Mouse (Mus musculus) liver, embryonic 13.5 days (tissue): ENCODE measurements at regions not wholly inside any gene's neighbourhood (a gene's known extent, or its start where the extent isn't known, plus 50 kb on each side); places are given as distances from the start of the nearest gene placed in this dataset.

Experiments
- ATAC-seq: fragments of 200-750 bp; cut with Nextera tagmentation; 2 replicates; pipeline ENCODE4 v1.8.0; 2017; ENCODE audit warnings: low read depth, mild to moderate bottlenecking, moderate number of reproducible peaks, moderate library complexity
- DNase-seq: peaks from one replicate; pipeline ENCODE4 v3.0.0; 2022
- H3K27ac ChIP-seq: fragments of 300-500 bp; sonication (generic); 2 replicates; pipeline ENCODE4 v1.5.1; 2015; ENCODE audit warnings: moderate library complexity, mild to moderate bottlenecking, inconsistent platforms
- H3K27me3 ChIP-seq: fragments of 300-500 bp; sonication (generic); 2 replicates; pipeline ENCODE4 v1.6.1; 2015; ENCODE audit warnings: mild to moderate bottlenecking, inconsistent platforms
- H3K36me3 ChIP-seq: fragments of 300-500 bp; sonication (generic); 2 replicates; pipeline ENCODE4 v1.6.1; 2015; ENCODE audit warnings: mild to moderate bottlenecking, inconsistent platforms
- H3K4me1 ChIP-seq: fragments of 300-500 bp; sonication (generic); replicated peaks from 2 replicates; pipeline ENCODE4 v1.6.1; 2015; ENCODE audit warnings: inconsistent platforms
- H3K4me2 ChIP-seq: fragments of 300-500 bp; sonication (generic); 2 replicates; pipeline ENCODE4 v1.6.1; 2015; ENCODE audit warnings: inconsistent platforms, mild to moderate bottlenecking, moderate library complexity
- H3K4me3 ChIP-seq: fragments of 300-500 bp; sonication (generic); replicated peaks from 2 replicates; pipeline ENCODE4 v1.5.1; 2015; ENCODE audit warnings: mild to moderate bottlenecking, inconsistent platforms
- H3K9ac ChIP-seq: fragments of 300-500 bp; sonication (generic); 2 replicates; pipeline ENCODE4 v1.6.1; 2015; ENCODE audit warnings: mild to moderate bottlenecking, inconsistent platforms
- H3K9me3 ChIP-seq: fragments of 300-500 bp; sonication (generic); replicated peaks from 2 replicates; pipeline ENCODE4 v1.6.1; 2016; ENCODE audit warnings: inconsistent platforms
- WGBS: fragments of 180-500 bp; shearing (Covaris S2); methylation state at CpG from one replicate; pipeline ENCODE4 v1.1.7; 2015; ENCODE audit not compliant: insufficient replicate concordance; 5-methylcytosine and 5-hydroxymethylcytosine counted together

GRCm38 (mm10) chr13:28424446-28425059 is 167.2 kb downstream of the Gm11361 start:
- Histone ChIP-seq H3K4me2 (no peak overlapping the region), H3K4me1 (0 out of 2 replicates have a peak, but pooled peaks cover 6% of the 10 kb centered on the region), H3K36me3 (no peaks in the 10 kb centered on the region), H3K27ac (no peak overlapping the region), H3K9me3 (no peaks in the 10 kb centered on the region), H3K4me3 (no peak overlapping the region), H3K27me3 (no peaks in the 10 kb centered on the region), H3K9ac (no peak overlapping the region)
- WGBS = 36% methylated on average over 8 of the region's 8 CpGs
- no peak for DNase-seq
- ATAC-seq = peak; percentile 53; the same call in 1 of the 2 replicates

- Histone ChIP-seq H3K36me3 (no peaks in the 10 kb centered on the region), H3K4me2 (no peak overlapping the region), H3K27ac (no peak overlapping the region), H3K9ac (no peak overlapping the region), H3K9me3 (no peaks in the 10 kb centered on the region), H3K4me3 (no peak overlapping the region), H3K4me1 (peaks cover 23% of the 10 kb centered on the region), H3K27me3 (no peaks in the 10 kb centered on the region)
- 56% methylated on average over 3 of the region's 3 CpGs for WGBS
- no peak for DNase-seq
- ATAC-seq = no peak
These were observed 164.0 kb downstream of the Gm11361 start for GRCm38 (mm10) chr13:28421309-28421708.

GRCm38 (mm10) chr13:28420636-28421035 is 163.3 kb downstream of the Gm11361 start:
- H3K36me3 ChIP-seq = no peaks in the 10 kb centered on the region
- no peaks in the 10 kb centered on the region for H3K27me3 ChIP-seq
- no peak overlapping the region for H3K4me2 ChIP-seq
- H3K4me1 ChIP-seq = peaks cover 23% of the 10 kb centered on the region
- ATAC-seq = no peak
- no peaks in the 10 kb centered on the region for H3K9me3 ChIP-seq
- no peak overlapping the region for H3K27ac ChIP-seq
- no peak for DNase-seq
- H3K9ac ChIP-seq = no peak overlapping the region
- WGBS = 74% methylated on average over 3 of the region's 3 CpGs
- no peak overlapping the region for H3K4me3 ChIP-seq

GRCm38 (mm10) chr13:28419950-28420381 is 162.6 kb downstream of the Gm11361 start:
- H3K36me3 ChIP-seq = no peaks in the 10 kb centered on the region
- no peak for DNase-seq
- no peaks in the 10 kb centered on the region for H3K27me3 ChIP-seq
- no peak for ATAC-seq
- WGBS = 40% methylated on average over 16 of the region's 16 CpGs
- H3K27ac ChIP-seq = no peak overlapping the region
- 0 out of 2 replicates have a peak overlapping the region, but pooled peaks have one; percentile 8 for H3K4me2 ChIP-seq
- H3K9ac ChIP-seq = no peak overlapping the region
- H3K9me3 ChIP-seq = no peaks in the 10 kb centered on the region
- peaks cover 19% of the 10 kb centered on the region for H3K4me1 ChIP-seq
- H3K4me3 ChIP-seq = no peak overlapping the region

GRCm38 (mm10) chr13:28418936-28419681 is 161.8 kb downstream of the Gm11361 start:
- Histone ChIP-seq H3K27ac (no peak overlapping the region), H3K9ac (no peak overlapping the region), H3K4me1 (peaks cover 17% of the 10 kb centered on the region), H3K9me3 (no peaks in the 10 kb centered on the region), H3K27me3 (no peaks in the 10 kb centered on the region), H3K36me3 (no peaks in the 10 kb centered on the region), H3K4me2 (no peak overlapping the region), H3K4me3 (no peak overlapping the region)
- no peak for ATAC-seq
- no peak for DNase-seq
- WGBS = 79% methylated on average over 17 of the region's 17 CpGs

DNA sequence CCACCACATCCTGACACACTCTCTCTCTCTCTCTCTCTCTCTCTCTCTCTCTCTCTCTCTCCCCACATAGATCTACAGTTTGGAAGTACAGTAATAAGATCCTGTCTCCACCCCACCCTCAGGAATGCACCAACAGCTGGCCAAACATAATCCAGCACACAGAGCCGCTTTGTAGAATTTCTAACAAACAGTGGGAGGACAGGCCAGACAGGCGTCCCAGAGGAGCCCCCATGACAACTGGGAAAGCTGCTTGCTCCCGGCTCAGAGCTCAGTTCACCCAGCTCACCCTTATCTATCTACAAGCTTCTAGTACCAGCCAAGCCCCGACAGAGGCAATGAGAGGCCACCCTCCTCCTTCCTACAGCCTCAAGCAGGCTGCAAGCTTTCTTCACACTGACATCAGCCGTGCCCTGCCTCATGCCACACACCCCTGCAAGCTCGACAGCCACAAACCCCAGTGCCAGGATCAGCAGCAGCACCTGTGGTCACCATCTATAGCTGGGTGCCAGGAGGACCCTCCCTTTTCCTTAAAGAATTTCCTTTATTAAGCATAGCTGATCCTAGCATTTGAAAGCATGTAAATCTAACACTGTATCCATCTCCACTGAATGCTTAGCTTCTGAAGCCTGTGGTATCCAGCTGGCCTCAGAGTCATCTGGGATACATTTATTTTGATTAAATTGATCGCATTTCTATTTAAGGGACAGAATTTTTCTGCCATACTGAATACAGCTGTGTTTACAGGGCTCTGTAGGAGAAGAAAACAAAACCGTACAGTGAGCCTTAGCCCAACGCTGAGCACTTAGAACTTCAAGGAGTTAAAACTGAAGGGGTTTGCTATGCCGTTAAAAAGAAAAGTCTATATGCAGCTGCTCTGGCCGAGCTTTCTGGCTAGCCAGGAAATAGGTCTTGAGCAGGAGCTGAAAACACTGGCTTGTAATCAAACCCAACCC is 160.9 kb downstream of the Gm11361 start:
- Histone ChIP-seq H3K27ac (no peak overlapping the region; the same call in 1 of the 2 replicates), H3K4me3 (no peak overlapping the region), H3K4me1 (peaks cover 17% of the 10 kb centered on the region), H3K4me2 (peak overlapping the region; percentile 51), H3K36me3 (no peaks in the 10 kb centered on the region), H3K9ac (peak overlapping the region; percentile 13; the same call in 1 of the 2 replicates), H3K27me3 (no peaks in the 10 kb centered on the region), H3K9me3 (no peaks in the 10 kb centered on the region)
- ATAC-seq (peak; percentile 70), DNase-seq (no peak)
- 26% methylated on average over 11 of the region's 11 CpGs for WGBS

- WGBS = 18% methylated on average over 7 of the region's 7 CpGs
- peaks cover 17% of the 10 kb centered on the region for H3K4me1 ChIP-seq
- H3K4me3 ChIP-seq = no peak overlapping the region
- no peaks in the 10 kb centered on the region for H3K9me3 ChIP-seq
- no peaks in the 10 kb centered on the region for H3K36me3 ChIP-seq
- peak overlapping the region; percentile 51 for H3K4me2 ChIP-seq
- 0 out of 2 replicates have a peak overlapping the region, but pooled peaks have one; percentile 13 for H3K9ac ChIP-seq
- no peak for DNase-seq
- no peaks in the 10 kb centered on the region for H3K27me3 ChIP-seq
- peak; percentile 59 for ATAC-seq
- no peak overlapping the region; the same call in 1 of the 2 replicates for H3K27ac ChIP-seq
These were observed 160.2 kb downstream of the Gm11361 start for GRCm38 (mm10) chr13:28417431-28417928.

- ATAC-seq (no peak), DNase-seq (no peak)
- Histone ChIP-seq H3K9me3 (no peaks in the 10 kb centered on the region), H3K27me3 (no peaks in the 10 kb centered on the region), H3K9ac (no peak overlapping the region), H3K4me1 (peaks cover 17% of the 10 kb centered on the region), H3K4me3 (no peak overlapping the region), H3K4me2 (peak overlapping the region; percentile 51), H3K36me3 (no peaks in the 10 kb centered on the region), H3K27ac (no peak overlapping the region)
- 46% methylated on average over 8 of the region's 8 CpGs for WGBS
These were observed 159.6 kb downstream of the Gm11361 start for GRCm38 (mm10) chr13:28416887-28417286.

- DNase-seq = no peak
- H3K4me3 ChIP-seq = no peak overlapping the region
- no peak overlapping the region for H3K27ac ChIP-seq
- peaks cover 17% of the 10 kb centered on the region for H3K4me1 ChIP-seq
- ATAC-seq = no peak
- H3K9ac ChIP-seq = no peak overlapping the region
- no peaks in the 10 kb centered on the region for H3K27me3 ChIP-seq
- no peaks in the 10 kb centered on the region for H3K36me3 ChIP-seq
- no peaks in the 10 kb centered on the region for H3K9me3 ChIP-seq
- H3K4me2 ChIP-seq = no peak overlapping the region
- WGBS = 63% methylated on average over 6 of the region's 6 CpGs
These were observed 158.9 kb downstream of the Gm11361 start for GRCm38 (mm10) chr13:28416231-28416630.

- ATAC-seq = no peak
- no peak overlapping the region for H3K27ac ChIP-seq
These were observed 158.4 kb downstream of the Gm11361 start for GRCm38 (mm10) chr13:28415769-28416168.

DNA sequence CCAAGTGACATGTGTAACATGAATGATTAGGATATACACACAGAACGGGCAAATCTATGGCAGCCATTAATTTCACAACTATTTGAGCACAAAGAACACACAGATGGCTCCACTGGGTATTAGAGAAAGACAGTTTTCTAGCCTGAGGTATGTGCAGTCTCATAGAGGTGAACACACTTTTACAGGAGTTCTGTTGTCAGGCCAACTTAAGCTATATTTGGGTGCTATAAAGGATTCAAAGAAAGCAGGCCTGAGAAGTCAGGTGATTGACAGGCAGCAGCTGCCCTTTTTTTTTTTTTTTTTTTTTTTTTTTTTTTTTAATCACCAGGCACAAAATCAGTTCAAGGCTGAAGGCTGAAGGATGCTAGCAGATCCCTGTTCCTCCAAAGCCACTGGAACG is 153.0 kb downstream of the Gm11361 start:
- Histone ChIP-seq H3K36me3 (no peaks in the 10 kb centered on the region), H3K27me3 (no peaks in the 10 kb centered on the region), H3K9ac (no peak overlapping the region), H3K4me2 (no peak overlapping the region), H3K4me3 (no peak overlapping the region), H3K27ac (no peak overlapping the region), H3K4me1 (no peaks in the 10 kb centered on the region), H3K9me3 (no peaks in the 10 kb centered on the region)
- no peak for ATAC-seq
- no peak for DNase-seq
- WGBS = 54% methylated on average over 2 of the region's 2 CpGs

More at GRCm38 (mm10) chr13:28415769-28416168, 158.4 kb downstream of the Gm11361 start:
- Histone ChIP-seq H3K9me3 (no peaks in the 10 kb centered on the region), H3K27me3 (no peaks in the 10 kb centered on the region), H3K36me3 (no peaks in the 10 kb centered on the region), H3K4me1 (peaks cover 17% of the 10 kb centered on the region), H3K4me3 (no peak overlapping the region), H3K4me2 (no peak overlapping the region), H3K9ac (no peak overlapping the region)
- DNase-seq = no peak
- 73% methylated on average over 1 of the region's 1 CpGs for WGBS
